Mouse (Mus musculus) heart, embryonic 13.5 days (tissue): Measurements from ENCODE around the gene Higd1c. TPM values are rescaled to one million over a fixed set of nuclear protein-coding genes. Genes with fewer than 3 reads are reported as not detected.

Experiments used
- ATAC-seq: fragments of 200-750 bp; cut with Nextera tagmentation; 2 replicates; pipeline ENCODE4 v1.8.0; 2017; ENCODE audit warnings: moderate TSS enrichment; ENCODE audit not compliant: insufficient number of reproducible peaks, low FRiP score, low TSS enrichment; ENCODE audit errors: extremely low read depth
- H3K27ac ChIP-seq: fragments of 300-500 bp; sonication (generic); replicated peaks from 2 replicates; pipeline ENCODE4 v1.5.1; 2015; ENCODE audit warnings: moderate library complexity, mild to moderate bottlenecking, inconsistent platforms
- H3K27me3 ChIP-seq: fragments of 300-500 bp; sonication (generic); replicated peaks from 2 replicates; pipeline ENCODE4 v1.6.1; 2015; ENCODE audit warnings: mild to moderate bottlenecking, inconsistent platforms
- H3K36me3 ChIP-seq: fragments of 300-500 bp; sonication (generic); 2 replicates; pipeline ENCODE4 v1.6.1; 2015; ENCODE audit warnings: mild to moderate bottlenecking, inconsistent platforms
- H3K4me1 ChIP-seq: fragments of 300-500 bp; sonication (generic); 2 replicates; pipeline ENCODE4 v1.6.1; 2015; ENCODE audit warnings: inconsistent platforms
- H3K4me2 ChIP-seq: fragments of 300-500 bp; sonication (generic); 2 replicates; pipeline ENCODE4 v1.6.1; 2015; ENCODE audit warnings: inconsistent platforms, mild to moderate bottlenecking, moderate library complexity
- H3K4me3 ChIP-seq: fragments of 300-500 bp; sonication (generic); 2 replicates; pipeline ENCODE4 v1.5.1; 2015; ENCODE audit warnings: moderate library complexity, mild to moderate bottlenecking, inconsistent platforms
- H3K9ac ChIP-seq: fragments of 300-500 bp; sonication (generic); 2 replicates; pipeline ENCODE4 v1.6.1; 2015; ENCODE audit warnings: inconsistent platforms, mild to moderate bottlenecking, moderate library complexity
- H3K9me3 ChIP-seq: fragments of 300-500 bp; sonication (generic); 2 replicates; pipeline ENCODE4 v1.6.1; 2016; ENCODE audit warnings: inconsistent platforms
- WGBS: fragments of 180-500 bp; shearing (Covaris S2); methylation state at CpG from one replicate; pipeline ENCODE4 v1.1.7; 2015; ENCODE audit warnings: mixed read lengths; 5-methylcytosine and 5-hydroxymethylcytosine counted together
- polyA plus RNA-seq: library from polyadenylated mRNA; unstranded; fragments of >200 nt; fragmentation: Nextera tagmentation; extraction: Ambion mirVana; gene quantifications from 2 replicates; pipeline ENCODE4 v1.2.1, GENCODE M21; 2015

Gene Higd1c
- polyA plus RNA-seq, 1 experiment from 2014 or later: not detected

- ATAC-seq: no peak
- H3K27me3 ChIP-seq: peaks cover 25% of the 10 kb centered on the region
- 5% methylated on average over 14 of the region's 14 CpGs for WGBS
- H3K9me3 ChIP-seq: no peaks in the 10 kb centered on the region
- peaks cover 51% of the 10 kb centered on the region for H3K4me1 ChIP-seq
- no peak overlapping the region for H3K27ac ChIP-seq
- H3K9ac ChIP-seq: peak overlapping the region; percentile 78
- H3K4me3 ChIP-seq: peak overlapping the region; percentile 96
- H3K36me3 ChIP-seq: no peaks in the 10 kb centered on the region
- peak overlapping the region; percentile 100 for H3K4me2 ChIP-seq
Measured at GRCm38 (mm10) chr15:100423916-100424315, 59.6 kb downstream of the Higd1c start.

- Histone ChIP-seq H3K4me2 (peak within 1 kb of the TSS; percentile 100), H3K9me3 (no peaks in the 10 kb centered on the region), H3K27ac (no peak within 1 kb of the TSS), H3K36me3 (no peaks in the 10 kb centered on the region), H3K9ac (peak within 1 kb of the TSS; percentile 78), H3K4me3 (peak within 1 kb of the TSS; percentile 96), H3K27me3 (peaks cover 25% of the 10 kb centered on the region), H3K4me1 (peaks cover 45% of the 10 kb centered on the region)
- WGBS: 28% methylated on average over 17 of the region's 17 CpGs
- no peak for ATAC-seq
Measured at GRCm38 (mm10) chr15:100424396-100425122, 60.2 kb downstream of the Higd1c start, which contains the start of gene Slc11a2. TSS of gene Slc11a2 (minus strand) at chr15:100425072.

GRCm38 (mm10) chr15:100428296-100428905 lies 64.1 kb downstream of the Higd1c start:
- 0 out of 2 replicates have a peak overlapping the region, but pooled peaks have one; percentile 24 for H3K27ac ChIP-seq
- WGBS: 65% methylated on average over 13 of the region's 13 CpGs

GRCm38 (mm10) chr15:100429959-100430565 lies 65.7 kb downstream of the Higd1c start:
- no peak overlapping the region for H3K4me2 ChIP-seq
- peaks cover 4% of the 10 kb centered on the region for H3K4me1 ChIP-seq
- no peak overlapping the region for H3K4me3 ChIP-seq
- H3K27me3 ChIP-seq: peaks cover 12% of the 10 kb centered on the region
- H3K9ac ChIP-seq: no peak overlapping the region
- H3K27ac ChIP-seq: no peak overlapping the region
- no peaks in the 10 kb centered on the region for H3K9me3 ChIP-seq
- no peaks in the 10 kb centered on the region for H3K36me3 ChIP-seq
- WGBS: 62% methylated on average over 11 of the region's 11 CpGs
- no peak for ATAC-seq

More at GRCm38 (mm10) chr15:100428296-100428905, 64.1 kb downstream of the Higd1c start:
- ATAC-seq: no peak
- Histone ChIP-seq H3K4me1 (peaks cover 16% of the 10 kb centered on the region), H3K36me3 (no peaks in the 10 kb centered on the region), H3K27me3 (peaks cover 25% of the 10 kb centered on the region), H3K4me3 (no peak overlapping the region), H3K4me2 (no peak overlapping the region), H3K9ac (no peak overlapping the region), H3K9me3 (no peaks in the 10 kb centered on the region)

- ATAC-seq: no peak
- H3K4me2 ChIP-seq: no peak overlapping the region
- H3K4me3 ChIP-seq: no peak overlapping the region
- H3K27ac ChIP-seq: no peak overlapping the region
- no peaks in the 10 kb centered on the region for H3K27me3 ChIP-seq
- no peak overlapping the region for H3K9ac ChIP-seq
- no peaks in the 10 kb centered on the region for H3K36me3 ChIP-seq
- H3K9me3 ChIP-seq: no peaks in the 10 kb centered on the region
- peaks cover 10% of the 10 kb centered on the region for H3K4me1 ChIP-seq
- 53% methylated on average over 4 of the region's 4 CpGs for WGBS
Measured at GRCm38 (mm10) chr15:100433234-100433633, 68.9 kb downstream of the Higd1c start.

Other genes with a start within 250 kb of the Higd1c start
- 30.3 and 34.4 TPM in 2 replicates for gene Atf1, start 136.7 kb upstream of the Higd1c start, polyA plus RNA-seq
- gene Tmprss12, start 83.7 kb upstream of the Higd1c start, polyA plus RNA-seq: not detected in 2 replicates
- gene Mettl7a1, start 60.4 kb upstream of the Higd1c start, polyA plus RNA-seq: 3.1 and 3.3 TPM in 2 replicates
- not detected in 2 replicates for gene Mettl7a3, start 29.6 kb upstream of the Higd1c start, polyA plus RNA-seq
- gene Methig1, start 11.4 kb upstream of the Higd1c start, polyA plus RNA-seq: not detected in 2 replicates
- gene Mettl7a2, start 11.3 kb upstream of the Higd1c start, polyA plus RNA-seq: not detected in 2 replicates
- 0.05 TPM in 1 of 2 replicates, not detected in the other for gene Gm5475, start 57.6 kb downstream of the Higd1c start, polyA plus RNA-seq
- gene Slc11a2, start 60.5 kb downstream of the Higd1c start, polyA plus RNA-seq: 12.8 and 13.2 TPM in 2 replicates
- gene Letmd1, start 104.5 kb downstream of the Higd1c start, polyA plus RNA-seq: 15.3 and 15.8 TPM in 2 replicates
- 8.7 and 8.9 TPM in 2 replicates for gene Csrnp2, start 130.9 kb downstream of the Higd1c start, polyA plus RNA-seq
- gene Tfcp2, start 187.5 kb downstream of the Higd1c start, polyA plus RNA-seq: 19.2 and 20.6 TPM in 2 replicates
- 4.4 and 5.6 TPM in 2 replicates for gene Pou6f1, start 235.4 kb downstream of the Higd1c start, polyA plus RNA-seq